In the genomic region with DNA sequence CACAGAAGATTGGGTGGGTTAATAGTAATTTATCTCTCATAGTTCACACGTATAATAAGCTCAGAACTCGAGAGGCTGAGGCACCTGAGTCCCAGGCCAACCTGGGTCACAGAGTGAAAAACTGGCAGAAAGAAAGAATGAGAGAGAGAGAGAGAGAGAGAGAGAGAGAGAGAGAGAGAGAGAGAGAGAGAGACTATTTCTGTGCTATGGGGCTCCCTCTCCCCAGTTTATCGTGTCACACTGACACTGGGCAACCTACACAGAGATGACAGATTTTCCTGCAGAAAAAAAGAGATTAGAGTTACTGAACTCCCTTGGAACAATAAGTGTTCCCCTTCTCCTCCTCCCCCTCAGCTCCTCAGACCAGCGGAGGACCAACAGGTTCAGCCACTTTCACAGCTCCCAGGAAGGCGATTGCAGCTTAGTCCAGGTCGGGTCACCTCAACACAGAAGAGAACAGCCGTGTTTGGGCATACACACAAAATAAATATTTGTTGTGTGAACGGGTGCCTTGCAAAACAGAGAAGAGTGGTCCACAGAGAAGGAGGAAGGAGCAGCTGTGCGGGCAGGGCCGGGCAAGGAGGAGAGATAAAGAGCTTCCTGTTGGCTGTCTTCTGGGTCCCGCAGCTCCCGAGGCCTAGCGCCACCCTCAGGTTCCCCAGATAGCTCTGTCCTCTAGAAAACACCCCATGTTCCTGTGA, we compare ENCODE assay signal across 7 mouse cellular contexts. TPM values are rescaled to one million over a fixed set of nuclear protein-coding genes. Genes with fewer than 3 reads are reported as not detected.
DNase-seq lines count a peak whose midpoint lies in the region; ATAC-seq and TF ChIP-seq lines count a peak whose summit lies in the region.

No protein-coding gene starts in this region.

- TF ChIP-seq CTCF in brain, embryonic 14.5 days (IDR thresholded peaks at IDR 0.05; ENCODE audit: borderline replicate concordance, extremely low read depth, insufficient read depth, insufficient read length), result peak; percentile 47; the same call in 1 of the 2 replicates

- no peak for ATAC-seq in limb, embryonic 12.5 days (ENCODE audit: insufficient number of reproducible peaks, insufficient read depth, low FRiP score, low TSS enrichment, low read depth)
- ATAC-seq in midbrain, embryonic 13.5 days, result peak; percentile 66
- peak; percentile 91 for ATAC-seq in stomach, embryonic 16.5 days (ENCODE audit: insufficient read depth, low FRiP score)

- H3K9ac ChIP-seq in limb, embryonic 12.5 days (replicated peaks), result no peak overlapping the region
- H3K9ac ChIP-seq in midbrain, embryonic 13.5 days (replicated peaks), result peak overlapping the region; percentile 42; the same call in 1 of the 2 replicates
- H3K9ac ChIP-seq in stomach, embryonic 16.5 days (ENCODE audit: low read length), result no peak overlapping the region

- no peaks in the 10 kb centered on the region for H3K4me1 ChIP-seq in limb, embryonic 12.5 days (replicated peaks)
- H3K4me1 ChIP-seq in midbrain, embryonic 13.5 days (replicated peaks), result peaks cover 6% of the 10 kb centered on the region; the same call in 1 of the 2 replicates
- H3K4me1 ChIP-seq in stomach, embryonic 16.5 days (ENCODE audit: control insufficient read depth, insufficient read depth, low read length), result no peaks in the 10 kb centered on the region

- no peaks in the 10 kb centered on the region for H3K9me3 ChIP-seq in limb, embryonic 12.5 days
- H3K9me3 ChIP-seq in midbrain, embryonic 13.5 days, result no peaks in the 10 kb centered on the region; the same call in 1 of the 2 replicates
- H3K9me3 ChIP-seq in stomach, embryonic 16.5 days (replicated peaks; ENCODE audit: control insufficient read depth, low read length), result no peaks in the 10 kb centered on the region

- H3K27me3 ChIP-seq in limb, embryonic 12.5 days, result peaks cover 18% of the 10 kb centered on the region
- no peaks in the 10 kb centered on the region for H3K27me3 ChIP-seq in midbrain, embryonic 13.5 days
- H3K27me3 ChIP-seq in stomach, embryonic 16.5 days (ENCODE audit: control insufficient read depth, insufficient read depth, low read length), result no peaks in the 10 kb centered on the region

- intact Hi-C loops in left cerebral cortex, postnatal 4 days (cut with DNase I), result no loop called here
- intact Hi-C loops in heart, postnatal 10 days (cut with DNase I), result no loop called here

- no peak for TF ChIP-seq POLR2A in brain, embryonic 14.5 days (IDR thresholded peaks at IDR 0.05; ENCODE audit: borderline replicate concordance, extremely low read depth, insufficient read depth, insufficient read length, poor library complexity, severe bottlenecking)

- H3K4me2 ChIP-seq in limb, embryonic 12.5 days, result peak overlapping the region; percentile 27; the same call in 1 of the 2 replicates
- H3K4me2 ChIP-seq in midbrain, embryonic 13.5 days (replicated peaks), result peak overlapping the region; percentile 32
- H3K4me2 ChIP-seq in stomach, embryonic 16.5 days (ENCODE audit: low read depth, low read length), result peak overlapping the region; percentile 25; the same call in 1 of the 2 replicates

- no peak overlapping the region for H3K4me3 ChIP-seq in limb, embryonic 12.5 days (replicated peaks)
- H3K4me3 ChIP-seq in midbrain, embryonic 13.5 days (replicated peaks), result no peak overlapping the region
- no peak overlapping the region for H3K4me3 ChIP-seq in stomach, embryonic 16.5 days (replicated peaks; ENCODE audit: low read length)

- DNase-seq in left cerebral cortex, postnatal 4 days, result peak; percentile 64
- no peak for DNase-seq in left cerebral cortex, adult 11 months (ENCODE audit: low spot score)
- peak; percentile 74 for DNase-seq in brain, embryonic 14.5 days (ENCODE audit: low read depth)
- peak; percentile 14 to 32 for DNase-seq in heart, postnatal 10 days

- no peaks in the 10 kb centered on the region for H3K36me3 ChIP-seq in limb, embryonic 12.5 days
- no peaks in the 10 kb centered on the region for H3K36me3 ChIP-seq in midbrain, embryonic 13.5 days
- no peaks in the 10 kb centered on the region for H3K36me3 ChIP-seq in stomach, embryonic 16.5 days (ENCODE audit: control insufficient read depth, insufficient read depth, low read length)

- WGBS in limb, embryonic 12.5 days, result 11% methylated on average over 13 of the region's 13 CpGs
- WGBS in midbrain, embryonic 13.5 days, result 8% methylated on average over 13 of the region's 13 CpGs
- 5% methylated on average over 13 of the region's 13 CpGs for WGBS in stomach, embryonic 16.5 days

- H3K27ac ChIP-seq in limb, embryonic 12.5 days, result no peak overlapping the region
- no peak overlapping the region for H3K27ac ChIP-seq in midbrain, embryonic 13.5 days
- H3K27ac ChIP-seq in stomach, embryonic 16.5 days (ENCODE audit: low read length), result peak overlapping the region; percentile 68

RNA-seq across cellular contexts. Expression of a gene that starts 33.5 kb away (rescaled TPM):
- under 1 TPM; 0.34 to 0.82 TPM for total RNA-seq in left cerebral cortex, postnatal 4 days (2021)
- polyA plus RNA-seq in brain, embryonic 14.5 days (2012; rRNA removed), result 0.59 and 0.75 TPM in 2 replicates
- not detected for total RNA-seq in heart, postnatal 10 days (2021)
- polyA plus RNA-seq in limb, embryonic 12.5 days (2016; fragmentation: Nextera tagmentation; extraction: Ambion mirVana), result 0.19 and 0.68 TPM in 2 replicates
- polyA plus RNA-seq in midbrain, embryonic 13.5 days (2015; fragmentation: Nextera tagmentation; extraction: Ambion mirVana), result 0.13 and 0.14 TPM in 2 replicates
- polyA plus RNA-seq in stomach, embryonic 16.5 days (2015; fragmentation: Nextera tagmentation; extraction: Ambion mirVana), result 0.50 and 0.67 TPM in 2 replicates

RNA-seq across cellular contexts. Expression of a gene that starts 44.6 kb away (rescaled TPM):
- under 1 TPM in 1 of 2 experiments, not detected in 1; 0.77 TPM for total RNA-seq in left cerebral cortex, postnatal 4 days (2021)
- 0.33 and 0.59 TPM in 2 replicates for polyA plus RNA-seq in brain, embryonic 14.5 days (2012; rRNA removed)
- total RNA-seq in heart, postnatal 10 days (2021), result not detected
- polyA plus RNA-seq in limb, embryonic 12.5 days (2016; fragmentation: Nextera tagmentation; extraction: Ambion mirVana), result not detected in 2 replicates
- polyA plus RNA-seq in midbrain, embryonic 13.5 days (2015; fragmentation: Nextera tagmentation; extraction: Ambion mirVana), result 0.11 and 0.14 TPM in 2 replicates
- 0.22 TPM in 1 of 2 replicates, not detected in the other for polyA plus RNA-seq in stomach, embryonic 16.5 days (2015; fragmentation: Nextera tagmentation; extraction: Ambion mirVana)

RNA-seq across cellular contexts. Expression of a gene that starts 55.0 kb away (rescaled TPM):
- total RNA-seq in left cerebral cortex, postnatal 4 days (2021), result 10 to 100 TPM; 29.9 to 30.5 TPM
- polyA plus RNA-seq in brain, embryonic 14.5 days (2012; rRNA removed), result 19.5 and 20.4 TPM in 2 replicates
- total RNA-seq in heart, postnatal 10 days (2021), result 1 to 10 TPM; 7.7 to 8.3 TPM
- 18.3 and 20.6 TPM in 2 replicates for polyA plus RNA-seq in limb, embryonic 12.5 days (2016; fragmentation: Nextera tagmentation; extraction: Ambion mirVana)
- 27.6 and 30.9 TPM in 2 replicates for polyA plus RNA-seq in midbrain, embryonic 13.5 days (2015; fragmentation: Nextera tagmentation; extraction: Ambion mirVana)
- 20.1 and 21.2 TPM in 2 replicates for polyA plus RNA-seq in stomach, embryonic 16.5 days (2015; fragmentation: Nextera tagmentation; extraction: Ambion mirVana)
